Mouse (Mus musculus): ENCODE results near the gene C87499. TPM values are rescaled to one million over a fixed set of nuclear protein-coding genes. Genes with fewer than 3 reads are reported as not detected.

Gene C87499
- polyA plus RNA-seq (2017; shearing (Covaris generic)) = not detected

DNA sequence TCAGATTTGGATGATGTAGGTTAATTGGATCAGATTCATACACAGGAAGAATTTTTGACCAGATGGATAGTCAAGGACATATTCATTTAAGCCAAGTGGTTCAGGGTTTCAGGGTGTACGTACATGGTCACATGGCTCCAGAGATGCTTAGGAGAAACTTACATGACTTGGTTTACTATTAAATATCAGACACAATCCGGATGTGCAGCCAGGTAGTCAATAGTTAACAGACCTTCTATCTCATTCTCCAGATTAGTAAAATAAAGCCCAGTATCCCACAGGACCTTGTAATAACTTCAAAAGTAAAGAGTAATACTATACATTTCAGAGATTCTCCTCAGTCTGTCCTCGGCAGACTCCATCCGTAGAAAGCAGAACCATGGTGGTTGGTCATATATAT lies at the start of gene C87499:
Gene C87499, minus strand, starts transcription at position 101 of the 400 bp plus-strand sequence.

DNA sequence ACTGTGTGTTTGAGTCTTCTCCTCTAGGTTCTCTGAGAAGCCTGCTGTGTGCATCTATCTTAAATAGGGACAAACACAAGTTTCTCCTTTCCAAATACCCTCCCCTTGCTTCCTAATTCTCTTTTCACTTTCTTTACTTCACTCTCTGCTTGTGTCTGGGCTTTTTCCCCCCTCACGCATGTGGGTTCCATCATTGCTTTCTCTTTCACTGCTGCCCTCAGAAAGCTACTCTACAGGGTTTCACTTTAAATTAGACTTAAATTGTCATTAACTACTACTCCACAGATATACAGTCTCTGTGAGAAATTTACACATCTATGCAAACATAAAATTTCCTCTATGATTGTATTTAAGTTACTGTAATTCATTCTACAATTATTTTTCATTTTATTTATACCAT lies 49.6 kb upstream of the C87499 start, which contains the start of gene Ifna2:
Gene Ifna2, minus strand, starts transcription at position 101 of the 400 bp plus-strand sequence.

DNA sequence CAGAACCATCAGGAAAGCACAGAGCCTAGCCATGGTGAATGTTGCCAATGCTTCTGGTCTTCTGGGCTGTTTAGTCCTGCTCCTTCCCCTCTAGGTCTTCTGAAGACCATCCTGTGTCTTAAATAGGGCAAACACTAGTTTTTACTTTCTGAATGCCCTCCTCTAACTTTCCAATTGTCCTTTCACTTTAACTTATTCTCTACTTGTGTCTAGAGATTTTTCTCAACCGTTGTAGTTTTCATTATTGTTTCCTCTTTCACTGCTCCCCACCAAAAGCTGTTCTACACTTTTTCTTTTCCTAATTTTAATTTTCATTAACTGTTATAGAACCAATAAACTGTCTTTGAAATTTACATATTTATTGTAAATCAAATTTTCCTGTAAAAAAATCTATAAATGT lies 42.6 kb upstream of the C87499 start, which contains the start of gene Ifna16:
Gene Ifna16, minus strand, starts transcription at position 101 of the 400 bp plus-strand sequence.

DNA sequence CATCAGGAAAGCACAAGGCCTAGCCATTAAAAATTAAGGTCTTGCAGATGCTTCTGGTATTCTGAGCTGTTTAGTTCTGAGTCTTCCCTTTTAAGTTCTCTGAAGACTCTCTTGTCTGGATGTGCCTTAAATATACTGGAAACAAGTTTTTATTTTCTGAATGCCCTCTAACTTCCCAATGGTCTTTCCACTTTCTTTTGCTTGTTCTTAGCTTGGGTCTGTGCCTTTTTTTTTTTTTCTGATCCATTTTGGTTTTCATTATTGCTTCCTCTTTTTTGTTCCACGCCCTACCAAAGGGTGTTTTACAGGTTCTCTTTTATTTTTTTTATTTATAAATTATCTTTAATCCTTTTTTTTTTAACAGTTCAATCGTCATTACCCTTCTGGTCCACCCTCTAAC lies 10.1 kb upstream of the C87499 start, which contains the start of gene Ifna13:
Gene Ifna13, minus strand, starts transcription at position 101 of the 400 bp plus-strand sequence.

DNA sequence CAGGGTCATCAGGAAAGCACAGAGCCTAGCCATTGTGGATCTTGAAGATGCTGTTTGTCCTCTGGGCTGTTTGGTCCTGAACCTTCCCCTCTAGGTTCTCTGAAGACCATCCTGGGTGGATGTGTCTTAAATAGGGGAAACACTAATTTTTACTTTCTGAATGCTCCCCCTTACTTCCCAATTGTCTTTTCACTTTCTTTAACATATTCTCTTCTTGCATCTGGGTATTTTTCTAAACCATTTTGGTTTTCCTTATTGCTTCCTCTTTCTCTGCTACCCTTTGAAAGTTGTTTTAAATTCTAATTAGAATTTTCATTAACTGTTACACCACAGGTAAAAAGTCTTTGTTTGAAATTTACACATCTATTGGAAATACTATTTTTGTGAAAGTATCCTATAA lies 30.9 kb downstream of the C87499 start, which contains the start of gene Ifna12:
Gene Ifna12, minus strand, starts transcription at position 101 of the 400 bp plus-strand sequence.

DNA sequence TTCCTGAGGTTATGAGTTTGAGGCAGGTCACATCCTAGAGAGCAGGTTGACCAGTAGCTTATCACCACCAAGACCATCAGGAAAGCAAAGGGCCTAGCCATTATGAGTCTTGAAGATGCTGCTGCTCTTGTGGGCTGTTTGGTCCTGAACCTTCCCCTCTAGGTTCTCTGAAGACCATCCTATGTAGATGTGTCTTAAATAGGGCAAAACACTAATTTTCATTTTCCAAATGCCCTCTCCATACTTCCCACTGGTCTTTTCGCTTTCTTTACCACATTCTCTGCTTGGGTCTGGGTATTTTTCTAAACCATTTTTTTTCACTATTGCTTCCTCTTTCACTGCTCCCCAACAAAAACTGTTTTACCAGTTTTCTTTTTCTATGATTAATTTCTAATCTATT lies 41.9 kb downstream of the C87499 start, which contains the start of gene Ifna9:
Gene Ifna9, minus strand, starts transcription at position 101 of the 400 bp plus-strand sequence.

Other genes with a start within 250 kb of the C87499 start
- gene Hacd4, start 195.5 kb downstream of the C87499 start, polyA plus RNA-seq (2017; shearing (Covaris generic)) = 0.46 TPM
- gene Ifnb1, start 111.6 kb downstream of the C87499 start, polyA plus RNA-seq (2017; shearing (Covaris generic)) = not detected
- gene Ifna15, start 76.2 kb downstream of the C87499 start, polyA plus RNA-seq (2017; shearing (Covaris generic)) = not detected
- not detected for gene Ifna14, start 62.6 kb downstream of the C87499 start, polyA plus RNA-seq (2017; shearing (Covaris generic))
- not detected for gene Ifna9, start 42.0 kb downstream of the C87499 start, polyA plus RNA-seq (2017; shearing (Covaris generic))
- not detected for gene Ifna12, start 31.0 kb downstream of the C87499 start, polyA plus RNA-seq (2017; shearing (Covaris generic))
- not detected for gene Ifna13, start 10.0 kb upstream of the C87499 start, polyA plus RNA-seq (2017; shearing (Covaris generic))
- gene Ifna16, start 42.5 kb upstream of the C87499 start, polyA plus RNA-seq (2017; shearing (Covaris generic)) = not detected
- not detected for gene Ifna2, start 49.5 kb upstream of the C87499 start, polyA plus RNA-seq (2017; shearing (Covaris generic))
- gene Ifnab, start 56.9 kb upstream of the C87499 start, polyA plus RNA-seq (2017; shearing (Covaris generic)) = not detected
- gene Gm26566, start 87.4 kb upstream of the C87499 start, polyA plus RNA-seq (2017; shearing (Covaris generic)) = not detected
- gene Klhl9, start 88.1 kb upstream of the C87499 start, polyA plus RNA-seq (2017; shearing (Covaris generic)) = 13.5 TPM
- gene Gm13271, start 120.5 kb upstream of the C87499 start, polyA plus RNA-seq (2017; shearing (Covaris generic)) = not detected
- not detected for gene Gm13283, start 125.7 kb upstream of the C87499 start, polyA plus RNA-seq (2017; shearing (Covaris generic))
- gene Gm13290, start 139.4 kb upstream of the C87499 start, polyA plus RNA-seq (2017; shearing (Covaris generic)) = not detected
- gene Gm13289, start 142.5 kb upstream of the C87499 start, polyA plus RNA-seq (2017; shearing (Covaris generic)) = not detected
- not detected for gene Gm13272, start 145.4 kb upstream of the C87499 start, polyA plus RNA-seq (2017; shearing (Covaris generic))
- 0.32 TPM for gene Ifnz, start 147.7 kb upstream of the C87499 start, polyA plus RNA-seq (2017; shearing (Covaris generic))
- not detected for gene Gm13276, start 151.3 kb upstream of the C87499 start, polyA plus RNA-seq (2017; shearing (Covaris generic))
- not detected for gene Gm13277, start 154.2 kb upstream of the C87499 start, polyA plus RNA-seq (2017; shearing (Covaris generic))
- gene Gm13278, start 157.1 kb upstream of the C87499 start, polyA plus RNA-seq (2017; shearing (Covaris generic)) = not detected
- gene Gm13275, start 160.1 kb upstream of the C87499 start, polyA plus RNA-seq (2017; shearing (Covaris generic)) = not detected
- not detected for gene Gm13279, start 163.0 kb upstream of the C87499 start, polyA plus RNA-seq (2017; shearing (Covaris generic))
- 0.76 TPM for gene Gm13285, start 165.3 kb upstream of the C87499 start, polyA plus RNA-seq (2017; shearing (Covaris generic))
- gene Gm13287, start 168.8 kb upstream of the C87499 start, polyA plus RNA-seq (2017; shearing (Covaris generic)) = not detected
- gene Gm13288, start 171.1 kb upstream of the C87499 start, polyA plus RNA-seq (2017; shearing (Covaris generic)) = not detected
- gene Ifna7, start 181.8 kb upstream of the C87499 start, polyA plus RNA-seq (2017; shearing (Covaris generic)) = not detected
- not detected for gene Ifna11, start 185.5 kb upstream of the C87499 start, polyA plus RNA-seq (2017; shearing (Covaris generic))
- gene Ifna6, start 193.0 kb upstream of the C87499 start, polyA plus RNA-seq (2017; shearing (Covaris generic)) = not detected
- gene Ifna5, start 201.1 kb upstream of the C87499 start, polyA plus RNA-seq (2017; shearing (Covaris generic)) = not detected
- not detected for gene Ifna4, start 207.4 kb upstream of the C87499 start, polyA plus RNA-seq (2017; shearing (Covaris generic))
- gene Ifna1, start 215.7 kb upstream of the C87499 start, polyA plus RNA-seq (2017; shearing (Covaris generic)) = not detected
- not detected for gene Ifne, start 245.8 kb upstream of the C87499 start, polyA plus RNA-seq (2017; shearing (Covaris generic))

Measured in CD4-positive, CD25-positive, alpha-beta regulatory T cell, adult 9 weeks (primary cell).